Mouse (Mus musculus): Measurements from ENCODE around the gene Snca. TPM values are rescaled to one million over a fixed set of nuclear protein-coding genes. Genes with fewer than 3 reads are reported as not detected.
"Not testable (repeated sequence)": the region's sequence is repeated elsewhere in the genome, so short reads cannot be mapped to it uniquely, and the experiment has no call there.

Snca gene
- total RNA-seq, 2 experiments from 2014 or later: 15.9 to 19.7 TPM

DNA sequence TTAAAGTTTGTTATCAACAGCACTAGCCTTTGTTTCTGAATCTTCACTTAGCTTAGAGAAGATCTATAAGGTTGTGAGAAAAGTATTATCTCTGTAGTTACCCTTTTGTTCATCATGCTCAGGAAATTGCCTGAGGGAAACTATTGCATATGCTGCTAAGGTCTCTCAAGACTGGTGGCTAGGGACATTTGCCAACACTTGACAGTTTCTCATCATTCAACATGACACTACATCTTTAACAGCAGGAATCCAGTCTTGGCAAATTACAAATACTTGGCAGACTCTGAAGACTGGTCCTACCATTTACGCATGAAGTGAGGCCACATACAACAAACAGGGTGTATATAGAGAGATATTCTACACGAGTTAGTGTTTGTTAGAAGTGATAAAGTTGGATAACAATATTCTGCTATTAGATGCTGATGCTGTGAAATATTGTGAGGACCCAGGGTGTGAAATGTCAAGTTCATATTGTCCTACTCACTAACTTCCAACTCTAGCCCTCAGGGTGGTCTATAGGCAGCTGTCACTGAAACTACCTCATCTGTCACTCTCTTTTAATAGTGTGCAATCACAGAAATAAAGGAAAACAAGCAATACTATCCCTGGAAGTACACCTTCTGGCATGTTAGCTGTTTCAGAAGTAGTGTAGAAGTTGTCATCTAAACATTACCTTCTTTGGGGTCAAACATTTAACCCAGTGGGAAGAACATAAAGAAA, 105.4 kb downstream of the Snca start:
- DNase-seq (ENCODE audit: low spot score in 2 of 2): no peak

GRCm38 (mm10) chr6:60717566-60717965, 112.1 kb downstream of the Snca start:
- DNase-seq (ENCODE audit: low spot score in 2 of 2): no peak

GRCm38 (mm10) chr6:60709997-60710471, 119.6 kb downstream of the Snca start:
- DNase-seq (ENCODE audit: low spot score in 2 of 2): no peak

- no peak for DNase-seq (ENCODE audit: low spot score in 2 of 2)
Observed at GRCm38 (mm10) chr6:60698072-60698471, 131.6 kb downstream of the Snca start.

- not testable (repeated sequence) for DNase-seq (ENCODE audit: low spot score in 2 of 2)
Observed at GRCm38 (mm10) chr6:60687048-60687447, 142.6 kb downstream of the Snca start.

GRCm38 (mm10) chr6:60682233-60682632, 147.4 kb downstream of the Snca start:
- no peak for DNase-seq (ENCODE audit: low spot score in 2 of 2)

Other genes starting within 250 kb of the Snca start
- gene Mmrn1, start 95.1 kb upstream of the Snca start, total RNA-seq (2021): 1 to 10 TPM; 2.1 to 3.8 TPM